Mouse (Mus musculus): ENCODE measurements at regions not wholly inside any gene's neighbourhood (a gene's known extent, or its start where the extent isn't known, plus 50 kb on each side); places are given as distances from the start of the nearest gene placed in this dataset.

DNA sequence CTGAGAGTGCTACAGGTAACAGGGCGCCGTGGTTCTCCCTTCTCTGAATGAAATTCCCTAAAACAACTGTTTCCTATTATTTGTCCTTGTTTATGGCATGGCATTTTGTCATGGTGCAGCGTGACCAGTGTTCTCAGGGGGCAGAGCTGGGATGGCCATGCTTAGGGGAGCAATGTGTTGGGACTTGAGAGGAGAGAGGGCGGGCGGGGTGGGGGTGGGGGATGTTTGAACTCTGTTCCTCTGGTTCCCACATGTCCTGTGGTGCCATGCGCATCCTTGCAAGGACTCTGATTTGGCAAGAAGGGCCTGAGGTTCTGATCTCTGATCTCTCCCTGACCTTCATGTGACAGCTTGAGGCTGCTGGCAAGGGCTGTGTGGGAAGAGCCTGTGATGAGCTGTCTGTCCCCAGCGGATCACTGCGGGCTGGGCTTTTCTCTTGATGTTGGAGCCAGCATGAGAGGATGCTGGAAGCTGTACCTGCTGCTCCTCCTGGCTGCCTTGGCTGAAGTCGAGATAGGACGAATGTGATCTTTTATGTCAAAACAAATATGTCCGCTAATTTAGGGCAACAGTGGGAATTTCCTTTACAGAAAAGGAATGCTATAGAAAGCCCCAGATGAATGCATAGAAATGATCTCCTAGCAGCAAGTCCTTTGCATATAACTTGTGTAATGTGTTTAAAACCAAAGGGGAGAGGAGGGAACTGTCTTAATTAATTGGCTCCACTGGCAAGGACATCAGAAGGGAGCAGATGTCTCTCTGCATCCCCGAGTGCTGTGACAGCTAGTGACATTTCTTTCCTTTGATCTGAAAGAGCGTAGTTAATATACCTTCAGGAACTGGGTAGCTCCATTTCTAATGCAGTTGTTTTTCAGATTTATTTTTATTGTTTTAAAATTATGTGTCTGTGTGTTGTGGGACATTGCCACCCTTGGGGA lies 255.2 kb upstream of the Pde3a start:
- Histone ChIP-seq H3K9me3 (no peaks in the 10 kb centered on the region), H3K36me3 (no peaks in the 10 kb centered on the region), H3K4me2 (replicated peaks) (no peak overlapping the region), H3K9ac (no peak overlapping the region), H3K4me1 (no peaks in the 10 kb centered on the region), H3K27me3 (no peaks in the 10 kb centered on the region), H3K4me3 (no peak overlapping the region), H3K27ac (no peak overlapping the region)
- WGBS: 74% methylated on average over 13 of the region's 13 CpGs
- no peak for ATAC-seq (ENCODE audit: insufficient number of reproducible peaks, insufficient read depth, low FRiP score, low TSS enrichment)

DNA sequence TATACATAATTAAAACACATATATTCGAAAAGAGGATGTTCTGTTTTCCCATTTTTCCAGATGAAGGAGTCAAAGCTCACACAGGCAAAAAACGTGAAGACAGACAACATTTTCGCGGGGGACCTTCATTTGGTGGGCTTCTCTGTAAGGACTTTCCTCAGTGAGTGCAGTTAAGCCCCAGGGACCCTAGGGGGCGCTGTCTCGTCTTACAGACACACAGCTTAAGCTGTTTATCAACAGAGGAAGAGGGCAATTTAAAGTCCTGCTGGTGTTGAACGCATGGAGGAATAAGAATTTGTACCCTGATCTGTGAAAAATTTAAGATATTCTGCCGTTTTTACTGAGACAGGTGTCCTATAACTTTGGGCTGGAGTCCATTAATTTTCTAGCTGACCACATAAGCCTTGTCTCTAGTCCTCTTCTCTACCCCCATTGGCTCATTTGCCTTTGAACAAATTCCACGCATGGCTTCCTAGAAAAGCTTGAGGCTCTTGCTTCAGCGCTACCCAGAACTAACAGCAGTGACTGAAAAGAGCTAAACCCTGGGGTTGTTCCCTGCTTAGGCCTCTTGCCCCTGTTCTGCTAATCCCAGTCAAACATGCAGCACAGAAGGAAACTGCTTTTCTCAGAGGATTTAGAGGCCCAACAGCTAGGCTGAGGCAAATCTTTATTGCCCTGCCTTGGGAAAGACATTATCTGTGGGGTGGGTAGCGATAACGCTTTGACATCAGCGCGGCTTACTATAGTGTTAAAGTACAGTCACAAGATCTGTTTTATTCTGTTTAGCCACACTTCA lies 253.5 kb upstream of the Pde3a start:
- no peaks in the 10 kb centered on the region for H3K4me1 ChIP-seq
- WGBS: 71% methylated on average over 14 of the region's 14 CpGs
- H3K4me3 ChIP-seq: no peak overlapping the region
- H3K9me3 ChIP-seq: no peaks in the 10 kb centered on the region
- H3K9ac ChIP-seq: no peak overlapping the region
- no peaks in the 10 kb centered on the region for H3K27me3 ChIP-seq
- no peak overlapping the region for H3K4me2 ChIP-seq (replicated peaks)
- no peak overlapping the region for H3K27ac ChIP-seq
- ATAC-seq (ENCODE audit: insufficient number of reproducible peaks, insufficient read depth, low FRiP score, low TSS enrichment): no peak
- no peaks in the 10 kb centered on the region for H3K36me3 ChIP-seq

DNA sequence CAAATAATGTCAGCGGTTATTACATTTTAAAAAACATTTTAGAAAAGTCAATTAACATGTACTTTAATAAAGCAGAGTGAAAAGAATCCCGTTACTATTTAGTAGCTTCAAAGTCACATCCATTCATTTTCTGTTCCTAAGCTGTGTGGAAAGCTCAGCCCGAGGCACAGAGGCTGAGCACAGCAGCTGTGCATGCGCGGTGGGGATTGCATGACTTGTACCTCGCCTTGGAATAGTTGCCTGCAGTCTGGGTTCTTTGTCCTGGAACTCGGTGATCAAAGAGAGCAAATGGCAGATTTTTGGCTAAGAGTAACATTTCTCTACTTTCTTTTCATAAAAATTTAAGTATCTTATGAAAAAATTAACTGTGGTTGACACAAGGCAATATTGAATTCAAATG lies 251.0 kb upstream of the Pde3a start:
- no peak overlapping the region for H3K4me2 ChIP-seq (replicated peaks)
- H3K36me3 ChIP-seq: no peaks in the 10 kb centered on the region
- 80% methylated on average over 7 of the region's 7 CpGs for WGBS
- H3K27me3 ChIP-seq: no peaks in the 10 kb centered on the region
- no peaks in the 10 kb centered on the region for H3K4me1 ChIP-seq
- no peak overlapping the region for H3K9ac ChIP-seq
- no peak for ATAC-seq (ENCODE audit: insufficient number of reproducible peaks, insufficient read depth, low FRiP score, low TSS enrichment)
- no peak overlapping the region for H3K4me3 ChIP-seq
- no peaks in the 10 kb centered on the region for H3K9me3 ChIP-seq
- no peak overlapping the region for H3K27ac ChIP-seq

DNA sequence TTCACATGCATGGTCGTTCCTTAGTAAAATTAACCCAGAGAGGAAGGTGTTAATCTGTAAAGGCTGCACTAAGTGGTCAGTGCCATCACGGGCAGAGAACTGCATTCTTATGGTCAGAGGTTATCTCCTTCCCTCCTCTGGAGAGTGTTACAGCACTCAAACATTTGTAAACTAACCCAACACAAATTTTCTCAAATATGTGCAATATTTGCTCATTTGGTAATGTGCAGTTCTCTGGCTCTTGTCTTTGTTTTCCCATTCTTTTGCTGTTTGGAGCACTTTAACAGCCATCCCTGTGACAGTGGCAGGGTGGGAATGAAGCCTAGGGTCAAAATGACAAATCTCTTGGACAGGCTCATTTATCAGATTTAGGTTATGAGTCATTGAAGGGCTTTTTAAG lies 248.5 kb upstream of the Pde3a start:
- no peak overlapping the region for H3K9ac ChIP-seq
- WGBS: 63% methylated on average over 2 of the region's 2 CpGs
- H3K4me1 ChIP-seq: no peaks in the 10 kb centered on the region
- no peak overlapping the region for H3K4me3 ChIP-seq
- no peak overlapping the region for H3K4me2 ChIP-seq (replicated peaks)
- no peaks in the 10 kb centered on the region for H3K27me3 ChIP-seq
- H3K27ac ChIP-seq: no peak overlapping the region
- ATAC-seq (ENCODE audit: insufficient number of reproducible peaks, insufficient read depth, low FRiP score, low TSS enrichment): no peak
- no peaks in the 10 kb centered on the region for H3K9me3 ChIP-seq
- H3K36me3 ChIP-seq: no peaks in the 10 kb centered on the region

GRCm38 (mm10) chr6:141001306-141001705 lies 247.8 kb upstream of the Pde3a start:
- Histone ChIP-seq H3K4me1 (no peaks in the 10 kb centered on the region), H3K27me3 (no peaks in the 10 kb centered on the region), H3K4me3 (no peak overlapping the region), H3K9me3 (no peaks in the 10 kb centered on the region), H3K36me3 (no peaks in the 10 kb centered on the region), H3K4me2 (replicated peaks) (no peak overlapping the region), H3K9ac (no peak overlapping the region), H3K27ac (no peak overlapping the region)
- ATAC-seq (ENCODE audit: insufficient number of reproducible peaks, insufficient read depth, low FRiP score, low TSS enrichment): no peak
- 73% methylated on average over 3 of the region's 3 CpGs for WGBS

- no peak overlapping the region for H3K9ac ChIP-seq
- H3K36me3 ChIP-seq: no peaks in the 10 kb centered on the region
- H3K27me3 ChIP-seq: no peaks in the 10 kb centered on the region
- no peaks in the 10 kb centered on the region for H3K9me3 ChIP-seq
- ATAC-seq (ENCODE audit: insufficient number of reproducible peaks, insufficient read depth, low FRiP score, low TSS enrichment): no peak
- no peak overlapping the region for H3K4me3 ChIP-seq
- no peaks in the 10 kb centered on the region for H3K4me1 ChIP-seq
- H3K27ac ChIP-seq: no peak overlapping the region
- no peak overlapping the region for H3K4me2 ChIP-seq (replicated peaks)
- 91% methylated on average over 11 of the region's 11 CpGs for WGBS
Observed at GRCm38 (mm10) chr6:141015055-141015681, 233.9 kb upstream of the Pde3a start.

- Histone ChIP-seq H3K9me3 (no peaks in the 10 kb centered on the region), H3K27ac (no peak overlapping the region), H3K4me3 (no peak overlapping the region), H3K36me3 (no peaks in the 10 kb centered on the region), H3K4me2 (replicated peaks) (no peak overlapping the region), H3K9ac (no peak overlapping the region), H3K27me3 (no peaks in the 10 kb centered on the region), H3K4me1 (no peaks in the 10 kb centered on the region)
- no peak for ATAC-seq (ENCODE audit: insufficient number of reproducible peaks, insufficient read depth, low FRiP score, low TSS enrichment)
- WGBS: 84% methylated on average over 4 of the region's 4 CpGs
Observed at GRCm38 (mm10) chr6:141023501-141023900, 225.6 kb upstream of the Pde3a start.

GRCm38 (mm10) chr6:141027353-141027752 lies 221.7 kb upstream of the Pde3a start:
- 55% methylated on average over 4 of the region's 4 CpGs for WGBS
- ATAC-seq (ENCODE audit: insufficient number of reproducible peaks, insufficient read depth, low FRiP score, low TSS enrichment): no peak
- no peak overlapping the region for H3K4me2 ChIP-seq (replicated peaks)

GRCm38 (mm10) chr6:141027787-141028186 lies 221.3 kb upstream of the Pde3a start:
- Histone ChIP-seq H3K27me3 (no peaks in the 10 kb centered on the region), H3K4me1 (no peaks in the 10 kb centered on the region), H3K9me3 (no peaks in the 10 kb centered on the region), H3K36me3 (no peaks in the 10 kb centered on the region), H3K9ac (no peak overlapping the region), H3K27ac (no peak overlapping the region), H3K4me3 (no peak overlapping the region), H3K4me2 (replicated peaks) (no peak overlapping the region)
- WGBS: 78% methylated on average over 5 of the region's 5 CpGs
- no peak for ATAC-seq (ENCODE audit: insufficient number of reproducible peaks, insufficient read depth, low FRiP score, low TSS enrichment)

More at GRCm38 (mm10) chr6:141027353-141027752, 221.7 kb upstream of the Pde3a start:
- H3K9me3 ChIP-seq: no peaks in the 10 kb centered on the region
- H3K36me3 ChIP-seq: no peaks in the 10 kb centered on the region
- no peaks in the 10 kb centered on the region for H3K27me3 ChIP-seq
- H3K4me3 ChIP-seq: no peak overlapping the region
- no peaks in the 10 kb centered on the region for H3K4me1 ChIP-seq
- no peak overlapping the region for H3K27ac ChIP-seq
- no peak overlapping the region for H3K9ac ChIP-seq

DNA sequence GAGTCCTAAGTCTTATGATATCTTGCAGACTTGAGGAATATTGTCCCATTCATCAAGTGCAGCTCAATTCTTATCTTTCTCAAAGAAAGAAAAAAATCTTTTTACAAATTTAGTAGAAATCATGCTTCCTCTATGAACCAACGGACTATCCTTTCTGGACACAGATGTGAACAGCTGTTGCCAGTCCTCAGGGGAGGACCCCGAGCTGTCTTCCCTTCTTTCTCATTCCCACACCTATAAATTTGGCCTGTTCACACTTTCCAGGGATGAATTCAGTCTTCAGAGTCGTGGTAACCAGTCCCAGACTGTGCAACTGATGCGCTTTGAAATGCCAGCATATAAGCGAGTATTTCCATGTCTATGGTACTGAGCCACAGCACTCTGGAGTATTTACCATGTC lies 214.2 kb upstream of the Pde3a start:
- Histone ChIP-seq H3K36me3 (no peaks in the 10 kb centered on the region), H3K27me3 (no peaks in the 10 kb centered on the region), H3K9ac (no peak overlapping the region), H3K4me3 (no peak overlapping the region), H3K4me1 (no peaks in the 10 kb centered on the region), H3K4me2 (replicated peaks) (no peak overlapping the region), H3K9me3 (no peaks in the 10 kb centered on the region), H3K27ac (no peak overlapping the region)
- 84% methylated on average over 5 of the region's 5 CpGs for WGBS
- no peak for ATAC-seq (ENCODE audit: insufficient number of reproducible peaks, insufficient read depth, low FRiP score, low TSS enrichment)

DNA sequence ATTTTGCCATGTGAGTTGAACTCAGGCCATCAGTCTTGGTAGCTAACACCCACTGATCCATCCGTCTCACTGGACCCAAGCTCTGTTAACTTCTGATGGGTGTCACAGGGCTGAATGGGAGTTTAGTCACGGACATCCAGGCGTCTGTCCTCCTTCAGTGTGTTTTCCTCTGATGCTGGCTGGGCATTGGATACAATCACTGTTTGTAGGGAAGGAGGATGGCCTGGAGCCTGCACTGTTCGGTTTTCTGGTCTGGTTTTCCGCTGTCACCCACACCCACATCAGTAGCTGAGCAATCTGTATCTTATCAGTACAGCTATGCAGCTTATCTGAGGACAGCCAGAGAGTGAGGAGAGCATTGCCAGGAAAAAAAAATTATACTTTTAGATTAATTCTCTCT lies 207.7 kb upstream of the Pde3a start:
- no peak overlapping the region for H3K4me3 ChIP-seq
- no peaks in the 10 kb centered on the region for H3K9me3 ChIP-seq
- H3K9ac ChIP-seq: no peak overlapping the region
- H3K36me3 ChIP-seq: no peaks in the 10 kb centered on the region
- no peak overlapping the region for H3K27ac ChIP-seq
- ATAC-seq (ENCODE audit: insufficient number of reproducible peaks, insufficient read depth, low FRiP score, low TSS enrichment): no peak
- no peak overlapping the region for H3K4me2 ChIP-seq (replicated peaks)
- WGBS: 73% methylated on average over 5 of the region's 5 CpGs
- H3K4me1 ChIP-seq: no peaks in the 10 kb centered on the region
- no peaks in the 10 kb centered on the region for H3K27me3 ChIP-seq
